Mouse (Mus musculus) embryonic fibroblast, embryonic 13.5 days (primary cell): ENCODE data around the gene Rtbdn.

Experiments
- CTCF ChIP-seq: IDR thresholded peaks from 2 replicates; pipeline ENCODE4 v1.5.1; 2011; ENCODE audit warnings: mild to moderate bottlenecking, control low read depth, low read length, moderate library complexity, borderline replicate concordance; ENCODE audit not compliant: insufficient read depth
- POLR2A ChIP-seq: IDR thresholded peaks from 2 replicates; pipeline ENCODE4 v1.6.1; 2011; ENCODE audit warnings: low read depth, mild to moderate bottlenecking, control low read depth, low read length, moderate library complexity

DNA sequence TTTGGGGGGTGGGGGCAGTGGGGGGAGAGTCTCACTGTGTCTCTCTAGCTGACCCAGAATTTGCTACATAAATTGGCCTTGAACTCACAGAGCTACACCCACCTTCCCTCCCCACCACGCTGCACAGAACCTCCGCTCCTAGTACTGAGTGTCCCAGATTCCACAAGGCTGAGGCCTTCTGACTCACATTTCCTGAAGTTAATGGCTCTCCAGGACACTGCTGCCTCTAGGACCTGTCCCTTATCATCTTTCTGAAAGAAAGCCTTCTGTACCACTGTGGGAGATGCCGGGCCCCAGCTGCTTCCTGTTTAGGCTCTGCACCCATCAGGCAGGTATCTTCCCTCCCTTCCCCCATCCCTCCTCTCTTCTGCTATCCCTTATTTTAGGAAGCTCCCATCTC is 19.8 kb downstream of the Rtbdn start:
- no peak for TF ChIP-seq CTCF
- TF ChIP-seq POLR2A = no peak; the same call in 1 of the 2 replicates
